Comparison of ENCODE assay signal across 8 mouse cellular contexts in genomic region chr11:88873667-88874030, GRCm38 (mm10). TPM values are rescaled to one million over a fixed set of nuclear protein-coding genes. Genes with fewer than 3 reads are reported as not detected.
DNase-seq lines count a peak whose midpoint lies in the region; ATAC-seq lines count a peak whose summit lies in the region.

No protein-coding gene starts in this region.

- H3K9ac ChIP-seq in lung, embryonic 15.5 days: no peak overlapping the region
- H3K9ac ChIP-seq in intestine, embryonic 14.5 days (ENCODE audit: low read length): peak overlapping the region; percentile 17
- H3K9ac ChIP-seq in neural tube, embryonic 13.5 days: peak overlapping the region; percentile 55

- peak overlapping the region; percentile 63 for H3K4me2 ChIP-seq in lung, embryonic 15.5 days
- H3K4me2 ChIP-seq in intestine, embryonic 14.5 days (ENCODE audit: low read length): peak overlapping the region; percentile 68
- H3K4me2 ChIP-seq in neural tube, embryonic 13.5 days: peak overlapping the region; percentile 62

- H3K4me1 ChIP-seq in lung, embryonic 15.5 days: no peaks in the 10 kb centered on the region; the same call in 1 of the 2 replicates
- H3K4me1 ChIP-seq in intestine, embryonic 14.5 days (replicated peaks; ENCODE audit: control insufficient read depth, insufficient read depth, low read length): no peaks in the 10 kb centered on the region; the same call in 1 of the 2 replicates
- peaks cover 10% of the 10 kb centered on the region for H3K4me1 ChIP-seq in neural tube, embryonic 13.5 days (replicated peaks)

- H3K27me3 ChIP-seq in lung, embryonic 15.5 days: peaks cover 16% of the 10 kb centered on the region; the same call in 1 of the 2 replicates
- peaks cover 14% of the 10 kb centered on the region for H3K27me3 ChIP-seq in intestine, embryonic 14.5 days (replicated peaks; ENCODE audit: control insufficient read depth, insufficient read depth, low read length)
- peaks cover 32% of the 10 kb centered on the region for H3K27me3 ChIP-seq in neural tube, embryonic 13.5 days

- DNase-seq in cerebellum, adult 9-10 months: peak; percentile 16
- no peak for DNase-seq in cerebellum, postnatal 36 days
- DNase-seq in lung, postnatal 14 days: no peak
- DNase-seq in intestine, embryonic 14.5 days (ENCODE audit: low spot score): peak; percentile 59
- no peak for DNase-seq in thymus, postnatal 25 days
- DNase-seq in frontal cortex, postnatal 25 days (ENCODE audit: low spot score in 2 of 2): no peak

- 2% methylated on average over 10 of the region's 10 CpGs for WGBS in lung, embryonic 15.5 days
- WGBS in intestine, embryonic 14.5 days: 2% methylated on average over 10 of the region's 10 CpGs
- WGBS in neural tube, embryonic 13.5 days: 3% methylated on average over 10 of the region's 10 CpGs

- H3K36me3 ChIP-seq in lung, embryonic 15.5 days: no peaks in the 10 kb centered on the region
- H3K36me3 ChIP-seq in intestine, embryonic 14.5 days (ENCODE audit: control insufficient read depth, insufficient read depth, low read length): no peaks in the 10 kb centered on the region
- H3K36me3 ChIP-seq in neural tube, embryonic 13.5 days: no peaks in the 10 kb centered on the region

- ATAC-seq in lung, embryonic 15.5 days (ENCODE audit: borderline replicate concordance, extremely low read depth, low FRiP score, low TSS enrichment): no peak
- no peak for ATAC-seq in intestine, embryonic 14.5 days (replicated peaks; ENCODE audit: low FRiP score, low TSS enrichment, low read depth)
- no peak; the same call in 1 of the 2 replicates for ATAC-seq in neural tube, embryonic 13.5 days (ENCODE audit: low read depth)

- peak overlapping the region; percentile 34 for H3K4me3 ChIP-seq in lung, embryonic 15.5 days
- H3K4me3 ChIP-seq in intestine, embryonic 14.5 days (ENCODE audit: low read depth, low read length): peak overlapping the region; percentile 36
- H3K4me3 ChIP-seq in neural tube, embryonic 13.5 days: peak overlapping the region; percentile 26

- H3K27ac ChIP-seq in lung, embryonic 15.5 days: no peak overlapping the region
- H3K27ac ChIP-seq in intestine, embryonic 14.5 days (ENCODE audit: low read depth): no peak overlapping the region
- no peak overlapping the region for H3K27ac ChIP-seq in neural tube, embryonic 13.5 days (replicated peaks)

- no peaks in the 10 kb centered on the region for H3K9me3 ChIP-seq in lung, embryonic 15.5 days
- no peaks in the 10 kb centered on the region for H3K9me3 ChIP-seq in intestine, embryonic 14.5 days (ENCODE audit: control insufficient read depth, low read length)
- no peaks in the 10 kb centered on the region for H3K9me3 ChIP-seq in neural tube, embryonic 13.5 days

RNA-seq across cellular contexts. Expression of gene Akap1, which starts 9.3 kb away (rescaled TPM):
- 18.3 and 18.8 TPM in 2 replicates for polyA plus RNA-seq in lung, embryonic 15.5 days (2015; fragmentation: Nextera tagmentation; extraction: Ambion mirVana)
- 26.7 and 28.2 TPM in 2 replicates for polyA plus RNA-seq in intestine, embryonic 14.5 days (2014; fragmentation: Nextera tagmentation; extraction: Ambion mirVana)
- polyA plus RNA-seq in neural tube, embryonic 13.5 days (2015; fragmentation: Nextera tagmentation; extraction: Ambion mirVana): 25.7 and 25.9 TPM in 2 replicates

Comparison
In these comparisons a context has a peak if more than half of its experiments do, and no peak if none do; other contexts are left out.
1. DNase-seq: peak in cerebellum, adult 9-10 months (single experiment) and intestine, embryonic 14.5 days (single experiment); none in cerebellum, postnatal 36 days (0 of 2), lung, postnatal 14 days (single experiment), thymus, postnatal 25 days (single experiment) and frontal cortex, postnatal 25 days (0 of 2).
2. Peak in every context shown above with its lines, with median percentiles within 50 percentile points of each other: H3K4me2 ChIP-seq and H3K4me3 ChIP-seq.